Mouse (Mus musculus) hindbrain, embryonic 16.5 days (tissue): ENCODE measurements around the gene Fbxo28. TPM values are rescaled to one million over a fixed set of nuclear protein-coding genes. Genes with fewer than 3 reads are reported as not detected.

Experiments
- ATAC-seq: fragments of 200-750 bp; cut with Nextera tagmentation; 2 replicates; pipeline ENCODE4 v1.8.0; 2017; ENCODE audit warnings: moderate TSS enrichment, moderate library complexity
- H3K27ac ChIP-seq: fragments of 300-500 bp; sonication (generic); 2 replicates; pipeline ENCODE4 v1.5.1; 2014; ENCODE audit warnings: low read depth, mild to moderate bottlenecking, control low read depth, low read length, moderate library complexity
- H3K27me3 ChIP-seq: fragments of 300-500 bp; sonication (generic); replicated peaks from 2 replicates; pipeline ENCODE4 v1.6.1; 2014; ENCODE audit warnings: low read length; ENCODE audit not compliant: control insufficient read depth, insufficient read depth
- H3K36me3 ChIP-seq: fragments of 300-500 bp; sonication (generic); 2 replicates; pipeline ENCODE4 v1.6.1; 2014; ENCODE audit warnings: mild to moderate bottlenecking, low read length, moderate library complexity, mixed read lengths; ENCODE audit not compliant: control insufficient read depth, insufficient read depth
- H3K4me1 ChIP-seq: fragments of 300-500 bp; sonication (generic); 2 replicates; pipeline ENCODE4 v1.6.1; 2014; ENCODE audit warnings: low read depth, low read length; ENCODE audit not compliant: control insufficient read depth, insufficient read depth
- H3K4me2 ChIP-seq: fragments of 300-500 bp; sonication (generic); 2 replicates; pipeline ENCODE4 v1.6.1; 2014; ENCODE audit warnings: mild to moderate bottlenecking, low read length, control low read depth, moderate library complexity
- H3K4me3 ChIP-seq: fragments of 300-500 bp; sonication (generic); 2 replicates; pipeline ENCODE4 v1.5.1; 2014; ENCODE audit warnings: mild to moderate bottlenecking, low read length, control low read depth, moderate library complexity
- H3K9ac ChIP-seq: fragments of 300-500 bp; sonication (generic); 2 replicates; pipeline ENCODE4 v1.6.1; 2014; ENCODE audit warnings: low read depth, mild to moderate bottlenecking, control low read depth, low read length, moderate library complexity
- H3K9me3 ChIP-seq: fragments of 300-500 bp; sonication (generic); 2 replicates; pipeline ENCODE4 v1.6.1; 2014; ENCODE audit warnings: mild to moderate bottlenecking, low read length, moderate library complexity; ENCODE audit not compliant: control insufficient read depth
- WGBS: fragments of 180-500 bp; shearing (Covaris S2); extraction: QIAGEN DNeasy Blood & Tissue Kit; methylation state at CpG from one replicate; pipeline ENCODE4 v1.1.7; 2014; 5-methylcytosine and 5-hydroxymethylcytosine counted together
- polyA plus RNA-seq: library from polyadenylated mRNA; unstranded; fragments of >200 nt; fragmentation: Nextera tagmentation; extraction: Ambion mirVana; gene quantifications from 2 replicates; pipeline ENCODE4 v1.2.1, GENCODE M21; 2015

The Fbxo28 gene
- polyA plus RNA-seq, 1 experiment from 2014 or later: 20.6 TPM

DNA sequence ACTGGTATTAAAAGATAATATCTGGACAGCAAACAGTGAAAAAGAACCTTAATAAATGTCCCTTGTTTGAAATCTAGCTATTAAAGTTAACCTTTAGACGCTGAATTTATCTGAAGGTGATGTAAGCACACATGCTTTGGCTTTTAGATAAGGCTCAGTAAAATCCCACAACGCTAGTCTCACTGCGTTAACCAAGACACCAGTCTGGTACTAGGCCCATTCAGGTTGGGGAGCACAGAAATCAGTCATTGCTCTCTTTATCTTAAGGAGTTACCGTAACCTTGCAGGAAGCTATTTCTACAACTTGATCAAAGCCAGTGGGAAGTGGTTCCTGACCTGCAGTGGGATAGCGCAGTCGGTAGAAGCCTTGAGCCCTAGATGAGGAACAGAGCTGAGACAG is 66.3 kb downstream of the Fbxo28 start:
- no peak for ATAC-seq
- Histone ChIP-seq H3K9ac (no peak overlapping the region), H3K4me2 (no peak overlapping the region), H3K4me3 (no peak overlapping the region), H3K9me3 (no peaks in the 10 kb centered on the region), H3K27ac (no peak overlapping the region), H3K27me3 (no peaks in the 10 kb centered on the region), H3K4me1 (peaks cover 2% of the 10 kb centered on the region), H3K36me3 (peaks cover 28% of the 10 kb centered on the region)
- WGBS: 93% methylated on average over 6 of the region's 6 CpGs

DNA sequence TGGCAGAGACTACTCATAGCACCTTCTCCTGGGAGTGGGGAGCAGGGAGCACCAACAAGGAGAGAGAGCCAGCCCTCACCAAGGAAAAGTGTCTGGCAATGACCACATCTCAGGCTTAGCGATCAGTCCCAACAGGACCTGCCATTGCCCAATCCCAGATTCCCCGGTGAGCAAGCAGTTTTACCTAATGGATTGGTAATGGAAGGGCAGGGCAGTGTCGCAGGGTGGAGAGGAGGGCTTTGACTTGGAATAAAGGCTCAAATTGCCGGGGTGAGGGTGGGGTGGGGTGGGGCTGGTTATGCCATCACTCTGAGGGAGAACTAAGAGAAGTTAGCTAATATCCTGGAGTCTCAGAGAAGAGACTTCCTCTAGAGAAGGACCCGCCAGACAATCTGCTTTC is 69.8 kb downstream of the Fbxo28 start:
- H3K4me2 ChIP-seq: no peak overlapping the region
- H3K4me3 ChIP-seq: no peak overlapping the region
- ATAC-seq: no peak
- H3K4me1 ChIP-seq: no peaks in the 10 kb centered on the region
- H3K27ac ChIP-seq: no peak overlapping the region
- H3K9ac ChIP-seq: no peak overlapping the region
- H3K27me3 ChIP-seq: no peaks in the 10 kb centered on the region
- 87% methylated on average over 5 of the region's 5 CpGs for WGBS
- H3K36me3 ChIP-seq: peaks cover 8% of the 10 kb centered on the region; the same call in 1 of the 2 replicates
- no peaks in the 10 kb centered on the region for H3K9me3 ChIP-seq

DNA sequence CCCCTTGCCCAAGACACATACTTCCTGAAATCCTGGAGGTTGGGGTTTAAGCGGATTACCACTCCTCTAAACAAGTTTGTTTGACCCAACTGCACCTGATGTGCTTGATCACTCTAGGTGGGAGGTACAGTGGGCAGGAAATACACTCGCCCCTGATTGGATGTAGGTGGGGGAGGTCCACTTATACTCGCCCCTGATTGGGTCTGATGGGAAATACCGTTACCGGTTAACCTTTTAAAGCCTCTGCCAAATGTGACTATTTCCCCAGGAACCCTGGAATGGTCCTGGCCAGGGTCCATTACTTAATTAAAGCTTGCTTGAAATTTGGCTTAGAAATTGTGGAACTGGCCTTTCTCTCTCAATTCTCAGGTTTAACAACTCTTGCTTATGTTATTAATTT is 70.3 kb downstream of the Fbxo28 start:
- Histone ChIP-seq H3K4me1 (no peaks in the 10 kb centered on the region), H3K27me3 (no peaks in the 10 kb centered on the region), H3K4me2 (no peak overlapping the region), H3K9me3 (no peaks in the 10 kb centered on the region), H3K4me3 (no peak overlapping the region), H3K27ac (no peak overlapping the region), H3K9ac (no peak overlapping the region), H3K36me3 (peaks cover 8% of the 10 kb centered on the region; the same call in 1 of the 2 replicates)
- ATAC-seq: no peak
- 90% methylated on average over 5 of the region's 5 CpGs for WGBS

DNA sequence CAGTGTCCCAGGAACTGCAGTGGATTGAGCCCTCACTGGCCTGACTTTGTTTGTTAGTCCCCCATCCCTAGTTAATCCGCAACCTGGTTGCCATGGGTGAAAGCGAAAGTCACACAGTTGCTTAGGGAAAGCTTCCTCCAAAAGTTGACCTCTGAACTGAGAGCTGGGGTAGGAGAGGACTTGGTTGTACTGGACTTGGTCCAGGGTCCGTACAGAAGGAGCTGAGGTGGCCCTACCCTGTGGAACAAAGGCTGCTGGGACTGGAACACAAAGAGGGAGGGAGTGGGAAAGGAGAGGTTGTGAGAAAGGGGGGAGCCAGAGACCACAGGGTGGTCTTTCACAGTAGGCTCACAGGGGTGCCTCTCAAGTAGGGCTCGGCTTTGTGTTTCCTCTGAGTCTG is 73.1 kb downstream of the Fbxo28 start:
- Histone ChIP-seq H3K4me3 (no peak overlapping the region), H3K27ac (no peak overlapping the region), H3K4me2 (no peak overlapping the region), H3K27me3 (no peaks in the 10 kb centered on the region), H3K4me1 (no peaks in the 10 kb centered on the region), H3K9me3 (no peaks in the 10 kb centered on the region), H3K9ac (no peak overlapping the region), H3K36me3 (peaks cover 3% of the 10 kb centered on the region; the same call in 1 of the 2 replicates)
- ATAC-seq: no peak
- 43% methylated on average over 4 of the region's 4 CpGs for WGBS

DNA sequence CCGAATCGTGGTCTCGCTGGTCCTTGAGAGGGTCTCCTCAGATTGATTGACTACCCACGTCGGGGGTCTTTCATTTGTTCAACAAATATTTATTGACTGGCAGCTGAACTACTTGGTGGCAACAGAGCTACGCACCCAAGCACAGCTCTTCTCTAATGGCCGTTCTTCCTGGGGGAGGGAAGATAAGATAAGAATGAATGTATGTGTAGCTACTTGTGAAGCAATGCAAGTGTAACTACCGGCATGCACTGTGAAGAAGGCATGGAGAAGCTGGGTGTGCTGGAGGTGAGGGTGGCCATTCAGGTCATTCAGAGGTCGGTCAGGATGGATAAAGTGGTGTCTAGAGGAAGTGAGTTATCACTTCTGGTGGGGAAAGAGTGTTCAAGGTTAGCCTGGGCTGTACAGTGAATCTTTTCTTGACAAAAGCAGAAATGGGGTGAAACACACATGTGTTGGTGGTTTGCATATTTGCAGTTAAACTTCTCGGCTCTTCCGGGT is 75.4 kb downstream of the Fbxo28 start:
- ATAC-seq: no peak
- Histone ChIP-seq H3K4me1 (no peaks in the 10 kb centered on the region), H3K4me2 (no peak overlapping the region), H3K27me3 (no peaks in the 10 kb centered on the region), H3K9ac (no peak overlapping the region), H3K36me3 (no peaks in the 10 kb centered on the region), H3K4me3 (no peak overlapping the region), H3K27ac (no peak overlapping the region), H3K9me3 (no peaks in the 10 kb centered on the region)
- WGBS: 92% methylated on average over 11 of the region's 11 CpGs

Other genes starting within 250 kb of the Fbxo28 start
- 125 and 134 TPM in 2 replicates for gene Srp9, start 216.9 kb downstream of the Fbxo28 start, polyA plus RNA-seq
- not detected in 2 replicates for gene Vmn1r1, start 177.1 kb downstream of the Fbxo28 start, polyA plus RNA-seq
- 102 and 116 TPM in 2 replicates for gene Degs1, start 58.8 kb downstream of the Fbxo28 start, polyA plus RNA-seq
- gene Trp53bp2, start 67.5 kb upstream of the Fbxo28 start, polyA plus RNA-seq: 13.8 and 17.8 TPM in 2 replicates
- gene Capn2, start 176.0 kb upstream of the Fbxo28 start, polyA plus RNA-seq: 93.9 and 102 TPM in 2 replicates
- 0.09 TPM in 1 of 2 replicates, not detected in the other for gene Capn8, start 223.4 kb upstream of the Fbxo28 start, polyA plus RNA-seq